Mouse (Mus musculus): ENCODE data around the gene Gm7030.
"Not testable (repeated sequence)": the region's sequence is repeated elsewhere in the genome, so short reads cannot be mapped to it uniquely, and the experiment has no call there.

- TF ChIP-seq GATA1, TAL1 (IDR thresholded peaks at IDR 0.05; ENCODE audit: low read length): not testable (repeated sequence)
Observed at GRCm38 (mm10) chr17:36169094-36169493, 39.9 kb upstream of the Gm7030 start.

Measured in erythroblast, embryonic 14.5 days (primary cell).